Mouse (Mus musculus) midbrain, embryonic 13.5 days (tissue): ENCODE results near the gene Cdh24. TPM values are rescaled to one million over a fixed set of nuclear protein-coding genes. Genes with fewer than 3 reads are reported as not detected.
A peak's percentile ranks its signal among the peaks of the same experiment; 100 is the strongest.

ENCODE experiments used
- ATAC-seq: fragments of 200-750 bp; cut with Nextera tagmentation; 2 replicates; pipeline ENCODE4 v1.8.0; 2017; ENCODE audit warnings: mild to moderate bottlenecking, moderate TSS enrichment, moderate library complexity
- H3K27ac ChIP-seq: fragments of 300-500 bp; sonication (generic); 2 replicates; pipeline ENCODE4 v1.5.1; 2015; ENCODE audit warnings: inconsistent platforms, mild to moderate bottlenecking, moderate library complexity
- H3K27me3 ChIP-seq: fragments of 300-500 bp; sonication (generic); 2 replicates; pipeline ENCODE4 v1.6.1; 2015; ENCODE audit warnings: mild to moderate bottlenecking, inconsistent platforms
- H3K36me3 ChIP-seq: fragments of 300-500 bp; sonication (generic); 2 replicates; pipeline ENCODE4 v1.6.1; 2015; ENCODE audit warnings: mild to moderate bottlenecking, inconsistent platforms
- H3K4me1 ChIP-seq: fragments of 300-500 bp; sonication (generic); replicated peaks from 2 replicates; pipeline ENCODE4 v1.6.1; 2015; ENCODE audit warnings: inconsistent platforms
- H3K4me2 ChIP-seq: fragments of 300-500 bp; sonication (generic); replicated peaks from 2 replicates; pipeline ENCODE4 v1.6.1; 2015; ENCODE audit warnings: moderate library complexity, mild to moderate bottlenecking, inconsistent platforms
- H3K4me3 ChIP-seq: fragments of 300-500 bp; sonication (generic); replicated peaks from 2 replicates; pipeline ENCODE4 v1.5.1; 2015; ENCODE audit warnings: mild to moderate bottlenecking, inconsistent platforms
- H3K9ac ChIP-seq: fragments of 300-500 bp; sonication (generic); replicated peaks from 2 replicates; pipeline ENCODE4 v1.6.1; 2015; ENCODE audit warnings: mild to moderate bottlenecking, inconsistent platforms
- H3K9me3 ChIP-seq: fragments of 300-500 bp; sonication (generic); 2 replicates; pipeline ENCODE4 v1.6.1; 2016; ENCODE audit warnings: mild to moderate bottlenecking, inconsistent platforms
- WGBS: fragments of 180-500 bp; shearing (Covaris S2); methylation state at CpG from one replicate; pipeline ENCODE4 v1.1.7; 2015; 5-methylcytosine and 5-hydroxymethylcytosine counted together
- polyA plus RNA-seq: library from polyadenylated mRNA; unstranded; fragments of >200 nt; fragmentation: Nextera tagmentation; extraction: Ambion mirVana; gene quantifications from 2 replicates; pipeline ENCODE4 v1.2.1, GENCODE M21; 2015

The Cdh24 gene
- 9.5 and 12.3 TPM in 2 replicates for polyA plus RNA-seq

DNA sequence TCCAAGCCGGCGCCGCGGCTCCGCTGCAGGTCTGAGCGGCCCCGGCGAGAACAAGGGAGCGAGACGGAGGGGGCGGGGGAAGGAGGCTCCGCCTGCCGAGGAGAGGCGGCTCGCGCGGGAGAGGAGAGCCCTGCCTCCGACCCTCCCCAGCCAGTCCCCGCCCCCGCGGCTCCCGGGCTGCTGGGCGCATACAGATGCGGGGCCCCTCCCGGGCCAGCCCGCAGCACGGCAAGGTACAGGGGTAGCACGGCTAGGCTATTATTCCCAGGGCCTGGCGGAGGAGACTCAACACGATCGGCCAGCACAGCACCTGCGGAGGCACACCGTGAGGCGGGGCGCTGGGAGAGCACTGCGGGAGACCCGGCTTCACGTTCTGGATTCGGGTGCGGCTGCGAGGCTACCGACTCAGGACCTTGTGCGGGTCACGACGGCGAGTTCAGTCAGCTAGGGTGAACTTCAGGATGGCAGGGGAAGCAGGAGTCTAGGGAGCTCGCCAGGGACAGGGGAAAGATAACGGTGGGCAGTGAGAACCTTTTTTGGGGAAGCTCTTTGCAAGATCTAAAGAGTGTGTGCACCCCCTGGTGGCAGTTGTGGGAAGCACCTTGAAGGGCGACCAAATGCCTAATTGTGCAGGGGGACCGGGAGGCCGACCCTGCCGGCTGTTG lies at the start of gene Cdh24:
Gene Cdh24, minus strand, starts transcription at position 60 of the 665 bp plus-strand sequence.
- Histone ChIP-seq H3K4me3 (peak within 1 kb of the TSS; percentile 79), H3K27me3 (no peaks in the 10 kb centered on the region), H3K36me3 (peaks cover 69% of the 10 kb centered on the region), H3K4me2 (peak within 1 kb of the TSS; percentile 85), H3K9me3 (no peaks in the 10 kb centered on the region), H3K9ac (peak within 1 kb of the TSS; percentile 99), H3K4me1 (peaks cover 34% of the 10 kb centered on the region), H3K27ac (peak within 1 kb of the TSS; percentile 91)
- ATAC-seq: peak; percentile 93
- WGBS: under 1% methylated on average over 41 of the region's 52 CpGs

- H3K27me3 ChIP-seq: no peaks in the 10 kb centered on the region
- H3K9ac ChIP-seq: peak overlapping the region; percentile 77
- no peak for ATAC-seq
- H3K9me3 ChIP-seq: no peaks in the 10 kb centered on the region
- peaks cover 37% of the 10 kb centered on the region for H3K36me3 ChIP-seq
- H3K4me1 ChIP-seq: peaks cover 48% of the 10 kb centered on the region
- WGBS: 9% methylated on average over 8 of the region's 8 CpGs
- H3K4me3 ChIP-seq: peak overlapping the region; percentile 74
- peak overlapping the region; percentile 68 for H3K4me2 ChIP-seq
- H3K27ac ChIP-seq: peak overlapping the region; percentile 48; the same call in 1 of the 2 replicates
These were observed 46.1 kb upstream of the Cdh24 start for GRCm38 (mm10) chr14:54687251-54687650.

DNA sequence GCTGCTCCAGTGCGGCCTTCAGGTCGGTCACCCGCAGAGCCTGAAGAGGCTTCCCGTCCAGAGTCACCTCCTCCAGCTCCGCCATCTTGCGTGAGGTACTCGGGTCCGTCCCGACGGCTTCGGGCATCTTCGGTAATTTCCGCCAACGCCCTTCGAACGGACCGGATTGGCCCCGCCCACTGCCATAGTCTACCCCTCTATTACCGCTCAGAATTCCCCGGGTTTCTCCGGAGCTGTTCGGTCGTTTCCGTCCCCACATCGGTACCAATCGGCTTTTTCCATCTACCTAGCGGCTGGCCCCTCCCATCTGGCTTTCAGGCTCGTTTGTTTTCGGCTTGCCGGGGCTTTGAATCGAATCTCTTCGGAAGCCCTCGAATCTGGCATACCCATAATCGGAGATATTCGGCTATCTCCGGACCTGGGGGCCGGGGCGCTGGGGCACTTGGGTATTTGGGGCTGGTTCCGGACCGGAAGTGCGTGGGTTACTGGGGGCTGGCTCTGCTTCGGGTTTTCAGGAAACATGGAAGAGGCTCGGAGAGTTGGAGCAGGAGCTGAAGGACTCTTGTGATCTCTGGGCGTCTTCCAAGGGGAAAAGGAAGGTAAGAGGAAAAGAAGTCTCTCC lies 45.5 kb upstream of the Cdh24 start, which contains the start of gene Acin1:
Gene Acin1, minus strand, starts transcription at position 410 of the 622 bp plus-strand sequence.
- peaks cover 37% of the 10 kb centered on the region for H3K36me3 ChIP-seq
- peak within 1 kb of the TSS; percentile 82 for H3K4me2 ChIP-seq
- peak; percentile 97 for ATAC-seq
- peak within 1 kb of the TSS; percentile 92 for H3K9ac ChIP-seq
- peak within 1 kb of the TSS; percentile 74 for H3K4me3 ChIP-seq
- 0% methylated on average over 44 of the region's 44 CpGs for WGBS
- H3K27ac ChIP-seq: peak within 1 kb of the TSS; percentile 95
- no peaks in the 10 kb centered on the region for H3K27me3 ChIP-seq
- H3K9me3 ChIP-seq: no peaks in the 10 kb centered on the region
- H3K4me1 ChIP-seq: peaks cover 48% of the 10 kb centered on the region

- under 1% methylated on average over 29 of the region's 41 CpGs for WGBS
- peak; percentile 74 for ATAC-seq
These were observed 44.9 kb upstream of the Cdh24 start, which contains the start of gene 1700123O20Rik for GRCm38 (mm10) chr14:54686063-54686521. TSS of gene 1700123O20Rik (plus strand) at chr14:54686216.

GRCm38 (mm10) chr14:54685471-54685870 lies 44.3 kb upstream of the Cdh24 start:
- Histone ChIP-seq H3K27me3 (no peaks in the 10 kb centered on the region), H3K4me2 (peak overlapping the region; percentile 82), H3K9ac (peak overlapping the region; percentile 92), H3K4me1 (peaks cover 48% of the 10 kb centered on the region), H3K36me3 (peaks cover 38% of the 10 kb centered on the region), H3K4me3 (peak overlapping the region; percentile 74), H3K9me3 (no peaks in the 10 kb centered on the region), H3K27ac (peak overlapping the region; percentile 95)
- 12% methylated on average over 8 of the region's 8 CpGs for WGBS
- peak; percentile 5 for ATAC-seq

More at GRCm38 (mm10) chr14:54686063-54686521, 44.9 kb upstream of the Cdh24 start, which contains the start of gene 1700123O20Rik:
- no peaks in the 10 kb centered on the region for H3K27me3 ChIP-seq
- H3K27ac ChIP-seq: peak within 1 kb of the TSS; percentile 95
- peak within 1 kb of the TSS; percentile 92 for H3K9ac ChIP-seq
- H3K36me3 ChIP-seq: peaks cover 40% of the 10 kb centered on the region
- no peaks in the 10 kb centered on the region for H3K9me3 ChIP-seq
- peak within 1 kb of the TSS; percentile 82 for H3K4me2 ChIP-seq
- H3K4me3 ChIP-seq: peak within 1 kb of the TSS; percentile 74
- H3K4me1 ChIP-seq: peaks cover 48% of the 10 kb centered on the region

DNA sequence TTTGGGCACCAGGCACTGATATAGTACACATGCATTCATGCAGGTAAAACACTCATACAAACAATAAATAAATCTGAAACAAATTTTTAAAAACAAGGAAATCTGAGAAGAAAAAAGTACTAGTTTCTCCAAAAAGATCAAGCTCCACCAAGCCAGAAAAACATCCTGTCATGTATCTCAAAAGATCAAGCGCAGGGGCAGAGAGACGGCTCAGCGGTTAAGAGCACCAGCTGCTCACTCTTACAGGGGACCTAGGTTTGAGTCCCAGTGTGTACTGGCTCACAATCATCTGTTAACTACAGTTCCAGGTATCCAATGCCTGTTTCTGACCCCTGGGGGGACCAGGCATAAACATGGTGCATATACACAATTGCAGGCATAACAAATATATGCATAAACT lies 41.2 kb upstream of the Cdh24 start:
- H3K27me3 ChIP-seq: no peaks in the 10 kb centered on the region
- no peaks in the 10 kb centered on the region for H3K9me3 ChIP-seq
- H3K4me2 ChIP-seq: no peak overlapping the region
- H3K27ac ChIP-seq: no peak overlapping the region
- peaks cover 30% of the 10 kb centered on the region for H3K4me1 ChIP-seq
- no peak overlapping the region for H3K9ac ChIP-seq
- H3K4me3 ChIP-seq: no peak overlapping the region
- H3K36me3 ChIP-seq: peaks cover 45% of the 10 kb centered on the region
- no peak for ATAC-seq
- 89% methylated on average over 3 of the region's 3 CpGs for WGBS

- WGBS: 87% methylated on average over 16 of the region's 16 CpGs
- no peaks in the 10 kb centered on the region for H3K9me3 ChIP-seq
- H3K4me1 ChIP-seq: peaks cover 11% of the 10 kb centered on the region
- H3K4me3 ChIP-seq: no peak overlapping the region
- no peak overlapping the region for H3K27ac ChIP-seq
- no peak for ATAC-seq
- no peak overlapping the region for H3K4me2 ChIP-seq
- peaks cover 70% of the 10 kb centered on the region for H3K36me3 ChIP-seq
- no peak overlapping the region for H3K9ac ChIP-seq
- H3K27me3 ChIP-seq: no peaks in the 10 kb centered on the region
These were observed 37.6 kb upstream of the Cdh24 start for GRCm38 (mm10) chr14:54678657-54679304.

DNA sequence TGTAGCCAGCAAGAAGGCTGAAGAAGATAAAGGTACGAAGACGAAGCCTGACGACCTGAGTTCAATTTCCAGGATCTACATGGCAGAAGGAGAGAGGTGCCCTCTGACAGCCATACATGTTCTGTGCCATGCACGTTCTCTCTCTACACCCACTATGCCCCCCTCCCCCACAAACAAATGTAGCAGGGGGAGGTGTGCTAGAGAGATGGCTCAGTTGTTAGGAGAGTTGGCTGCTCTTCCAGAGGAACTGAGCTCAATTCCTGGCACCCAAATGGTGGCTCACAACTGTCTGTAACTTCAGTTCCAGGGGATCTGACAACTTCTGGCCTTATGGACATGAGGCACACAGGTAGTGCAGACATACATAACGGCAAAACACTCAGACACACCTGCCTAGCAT lies 35.1 kb upstream of the Cdh24 start:
- Histone ChIP-seq H3K36me3 (peaks cover 79% of the 10 kb centered on the region), H3K4me2 (no peak overlapping the region), H3K9ac (no peak overlapping the region), H3K27ac (no peak overlapping the region), H3K27me3 (no peaks in the 10 kb centered on the region), H3K4me1 (no peaks in the 10 kb centered on the region), H3K4me3 (no peak overlapping the region), H3K9me3 (no peaks in the 10 kb centered on the region)
- ATAC-seq: no peak
- 90% methylated on average over 5 of the region's 5 CpGs for WGBS

DNA sequence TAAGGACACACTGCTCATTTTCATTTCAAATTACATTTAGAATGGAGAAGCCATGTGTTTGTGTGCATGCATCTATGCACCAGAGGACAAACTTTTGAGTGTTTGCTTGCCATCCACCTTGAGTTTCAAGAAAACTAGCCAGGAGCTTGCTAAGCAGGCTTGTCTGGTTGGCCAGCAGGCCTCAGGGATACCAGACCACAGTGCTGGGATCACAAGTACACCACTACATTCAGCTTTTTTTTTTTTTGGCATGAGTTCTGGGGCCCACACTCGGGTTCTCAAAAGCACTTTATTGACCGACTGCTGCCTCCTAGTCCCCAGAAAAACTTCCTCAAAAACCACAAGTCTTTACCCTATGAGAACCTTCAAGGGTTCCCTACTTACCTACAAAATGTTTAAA lies 33.2 kb upstream of the Cdh24 start:
- H3K27ac ChIP-seq: no peak overlapping the region
- H3K4me2 ChIP-seq: no peak overlapping the region
- H3K4me3 ChIP-seq: no peak overlapping the region
- 82% methylated on average over 2 of the region's 2 CpGs for WGBS
- H3K27me3 ChIP-seq: no peaks in the 10 kb centered on the region
- peaks cover 74% of the 10 kb centered on the region for H3K36me3 ChIP-seq
- H3K9ac ChIP-seq: no peak overlapping the region
- H3K9me3 ChIP-seq: no peaks in the 10 kb centered on the region
- ATAC-seq: no peak
- no peaks in the 10 kb centered on the region for H3K4me1 ChIP-seq

DNA sequence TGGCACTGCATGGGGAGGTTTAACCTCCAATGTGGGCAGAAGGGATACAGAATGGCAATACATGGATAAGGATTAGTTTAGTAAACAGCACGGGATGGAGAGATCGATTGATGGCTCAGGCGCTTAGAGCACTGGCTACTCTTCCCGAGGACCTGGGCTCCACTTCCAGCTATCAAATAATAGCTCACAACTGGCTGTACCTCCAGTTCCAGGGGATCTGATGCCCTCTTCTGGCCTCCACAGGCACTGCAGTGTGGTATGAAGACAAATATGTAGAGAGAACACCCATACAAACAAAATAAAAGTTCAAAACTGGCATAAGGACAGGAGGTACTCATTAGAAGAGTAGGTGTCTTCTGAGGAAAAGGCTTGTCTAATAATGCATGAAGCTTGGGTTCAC lies 28.2 kb upstream of the Cdh24 start:
- WGBS: 74% methylated on average over 4 of the region's 4 CpGs
- Histone ChIP-seq H3K27ac (no peak overlapping the region), H3K9ac (no peak overlapping the region), H3K4me1 (no peaks in the 10 kb centered on the region), H3K9me3 (no peaks in the 10 kb centered on the region), H3K36me3 (peaks cover 80% of the 10 kb centered on the region), H3K4me2 (no peak overlapping the region), H3K27me3 (no peaks in the 10 kb centered on the region), H3K4me3 (no peak overlapping the region)
- no peak for ATAC-seq

DNA sequence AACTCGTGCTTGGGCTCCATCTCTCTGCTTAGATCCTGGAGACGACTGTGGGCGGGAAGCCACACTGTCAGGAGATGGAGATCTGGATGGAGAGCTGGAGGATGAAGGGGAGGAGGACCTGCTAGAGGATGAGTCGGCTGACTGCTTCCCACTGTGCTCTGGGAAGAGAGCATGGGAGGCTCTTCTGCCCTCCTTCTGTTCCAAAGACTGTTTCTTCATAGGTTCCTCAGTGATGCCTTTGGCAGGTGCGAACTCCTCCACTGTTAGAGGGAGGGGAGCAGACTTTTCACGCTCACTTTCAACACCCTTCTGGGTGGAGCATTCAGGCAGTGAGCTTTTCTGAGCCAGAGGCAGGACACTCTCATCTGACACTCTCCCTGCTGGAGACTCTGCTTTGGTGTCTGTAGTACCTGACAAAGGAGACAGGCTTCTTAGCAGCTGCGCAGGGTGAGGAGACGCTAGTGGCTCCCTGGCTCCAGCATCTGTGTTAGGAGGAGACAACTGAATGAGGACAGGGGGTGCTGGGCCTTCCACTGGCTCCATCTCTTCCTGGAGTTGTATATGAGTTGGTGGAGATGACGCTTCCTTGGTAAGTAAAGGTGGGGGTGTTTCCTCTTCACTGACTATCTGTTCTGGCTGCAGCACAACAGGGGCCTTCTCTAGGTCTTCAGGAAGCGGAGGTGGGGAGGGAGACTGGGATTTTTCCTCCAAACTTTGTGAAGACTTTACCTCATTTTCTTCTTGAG lies 23.5 kb upstream of the Cdh24 start:
- Histone ChIP-seq H3K4me1 (no peaks in the 10 kb centered on the region), H3K9me3 (no peaks in the 10 kb centered on the region), H3K27me3 (no peaks in the 10 kb centered on the region), H3K36me3 (peaks cover 94% of the 10 kb centered on the region), H3K4me2 (no peak overlapping the region), H3K4me3 (no peak overlapping the region), H3K27ac (no peak overlapping the region), H3K9ac (no peak overlapping the region)
- no peak for ATAC-seq
- 95% methylated on average over 10 of the region's 10 CpGs for WGBS
